Mouse (Mus musculus) left cerebral cortex, postnatal 4 days (tissue): ENCODE results near the gene Scn8a. TPM values are rescaled to one million over a fixed set of nuclear protein-coding genes. Genes with fewer than 3 reads are reported as not detected.
A peak's percentile ranks its signal among the peaks of the same experiment; 100 is the strongest.

ENCODE experiments used
- DNase-seq: peaks from one replicate; pipeline ENCODE4 v3.0.0-alpha.2; 2022
- intact Hi-C: fragments of 180-260 bp; cut with DNase I; formaldehyde crosslinking; loops from one replicate; pipeline ENCODE4 v1.15.1; 2025
- total RNA-seq, 2 experiments: library from RNA; stranded (reverse); gene quantifications; 2 replicates each; pipeline ENCODE4 v1.2.3; 2021

The Scn8a gene
- total RNA-seq, 2 experiments from 2014 or later: 106 to 113 TPM

- intact Hi-C loops: no loop called here
- no peak for DNase-seq
These were observed 216.8 kb downstream of the Scn8a start for GRCm38 (mm10) chr15:101086451-101086850.

- DNase-seq: peak; percentile 60
- intact Hi-C loops: no loop called here
These were observed 217.3 kb downstream of the Scn8a start for GRCm38 (mm10) chr15:101086956-101087355.

GRCm38 (mm10) chr15:101088291-101088690 is 218.6 kb downstream of the Scn8a start:
- no peak for DNase-seq
- intact Hi-C loops: no loop called here

- intact Hi-C loops: no loop called here
These were observed 221.9 kb downstream of the Scn8a start for GRCm38 (mm10) chr15:101091551-101091950.

GRCm38 (mm10) chr15:101092121-101092828 is 222.6 kb downstream of the Scn8a start:
- intact Hi-C loops: no loop called here
- no peak for DNase-seq

More at GRCm38 (mm10) chr15:101091551-101091950, 221.9 kb downstream of the Scn8a start:
- no peak for DNase-seq

GRCm38 (mm10) chr15:101092829-101093648 is 223.4 kb downstream of the Scn8a start:
- intact Hi-C loops: no loop called here

GRCm38 (mm10) chr15:101093988-101094387 is 224.3 kb downstream of the Scn8a start:
- no peak for DNase-seq
- intact Hi-C loops: no loop called here

More at GRCm38 (mm10) chr15:101092829-101093648, 223.4 kb downstream of the Scn8a start:
- DNase-seq: no peak

- intact Hi-C loops: no loop called here
These were observed 225.3 kb downstream of the Scn8a start for GRCm38 (mm10) chr15:101094979-101095378.

GRCm38 (mm10) chr15:101095392-101095791 is 225.7 kb downstream of the Scn8a start:
- DNase-seq: no peak
- intact Hi-C loops: no loop called here

More at GRCm38 (mm10) chr15:101094979-101095378, 225.3 kb downstream of the Scn8a start:
- DNase-seq: no peak

Other genes starting within 250 kb of the Scn8a start
- gene Smagp, start 232.9 kb upstream of the Scn8a start, total RNA-seq: 1 to 10 TPM; 2.4 to 3.2 TPM
- gene Bin2, start 200.3 kb upstream of the Scn8a start, total RNA-seq: 1 to 10 TPM; 1.8 to 2.4 TPM
- gene Cela1, start 181.9 kb upstream of the Scn8a start, total RNA-seq: 1 to 10 TPM in 1 of 2 experiments, under 1 TPM in 1; 0.74 to 1.2 TPM
- under 1 TPM; 0.34 to 0.40 TPM for gene Galnt6, start 140.5 kb upstream of the Scn8a start, total RNA-seq
- 10 to 100 TPM; 70.6 to 78.6 TPM for gene Slc4a8, start 108.1 kb upstream of the Scn8a start, total RNA-seq
- gene Gm47841, start 177.5 kb downstream of the Scn8a start, total RNA-seq: not detected
- 1 to 10 TPM in 1 of 2 experiments, under 1 TPM in 1; 0.70 to 1.0 TPM for gene Fignl2, start 208.7 kb downstream of the Scn8a start, total RNA-seq
- gene Ankrd33, start 245.9 kb downstream of the Scn8a start, total RNA-seq: not detected